Mouse (Mus musculus) MEL-GATA-1-ER (cell line): ENCODE measurements around the gene Casc1.
"Not testable (repeated sequence)": the region's sequence is repeated elsewhere in the genome, so short reads cannot be mapped to it uniquely, and the experiment has no call there.

Experiments used
- DNase-seq: peaks from one replicate; pipeline ENCODE4 v3.0.0-alpha.2; 2012; ENCODE audit warnings: low read depth; ENCODE audit errors: extremely low read depth

The Casc1 gene

DNA sequence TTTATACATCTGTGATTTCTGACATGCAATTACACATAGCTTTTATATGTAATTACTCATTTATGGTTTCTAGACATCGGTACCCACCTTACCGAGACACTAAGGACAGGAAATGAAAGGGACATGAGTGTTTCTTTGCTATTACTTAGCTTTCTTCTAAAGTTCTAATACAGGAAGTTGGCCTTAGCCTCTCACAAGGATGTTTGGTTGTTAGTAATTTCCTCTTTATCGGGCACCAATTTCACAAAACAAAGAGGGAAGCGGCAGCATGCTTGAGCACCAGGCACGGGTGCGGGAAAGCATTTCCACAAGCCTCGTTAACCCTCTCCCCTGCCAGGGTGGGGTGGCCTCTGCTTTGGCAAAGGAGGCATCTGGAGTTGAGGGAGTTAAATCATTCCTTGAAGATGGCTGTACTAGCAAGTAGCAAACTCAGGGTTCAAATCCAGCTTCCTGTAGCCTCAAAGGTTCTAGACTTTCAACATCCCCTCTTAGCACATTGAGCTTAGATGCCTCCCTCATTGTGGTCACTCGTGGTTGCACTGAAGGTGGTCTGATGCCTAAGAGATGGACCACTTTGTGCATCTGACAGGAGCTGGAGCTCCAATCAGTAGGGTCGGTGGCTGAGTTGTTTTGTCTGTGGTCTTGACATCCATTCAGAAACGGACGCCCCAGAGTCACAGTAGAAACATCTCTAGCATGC lies 70.9 kb downstream of the Casc1 start:
- no peak for DNase-seq

DNA sequence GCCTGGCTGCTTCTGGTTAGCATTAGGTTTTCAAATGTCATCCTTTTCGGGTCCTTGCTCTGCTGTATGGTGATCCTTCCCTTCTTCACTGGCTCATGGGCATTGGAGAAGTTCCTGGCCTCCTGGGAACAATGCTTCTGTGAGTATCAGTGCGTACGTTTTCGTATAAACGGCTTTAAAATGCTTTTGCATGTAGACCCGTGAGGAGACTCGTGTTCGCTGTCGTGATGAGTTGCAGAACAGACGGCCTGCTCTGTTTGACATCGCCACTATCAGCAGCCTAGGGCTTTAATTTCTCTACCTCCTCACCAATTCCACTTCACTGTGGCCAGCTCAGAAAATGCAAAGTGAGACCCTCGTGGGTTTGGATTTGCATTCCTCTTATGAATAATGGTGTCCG lies 71.6 kb downstream of the Casc1 start:
- DNase-seq: no peak

GRCm38 (mm10) chr6:145136831-145137230 lies 74.0 kb downstream of the Casc1 start:
- no peak for DNase-seq

GRCm38 (mm10) chr6:145135804-145136203 lies 75.0 kb downstream of the Casc1 start:
- no peak for DNase-seq

- no peak for DNase-seq
Measured at GRCm38 (mm10) chr6:145135295-145135694, 75.5 kb downstream of the Casc1 start.

DNA sequence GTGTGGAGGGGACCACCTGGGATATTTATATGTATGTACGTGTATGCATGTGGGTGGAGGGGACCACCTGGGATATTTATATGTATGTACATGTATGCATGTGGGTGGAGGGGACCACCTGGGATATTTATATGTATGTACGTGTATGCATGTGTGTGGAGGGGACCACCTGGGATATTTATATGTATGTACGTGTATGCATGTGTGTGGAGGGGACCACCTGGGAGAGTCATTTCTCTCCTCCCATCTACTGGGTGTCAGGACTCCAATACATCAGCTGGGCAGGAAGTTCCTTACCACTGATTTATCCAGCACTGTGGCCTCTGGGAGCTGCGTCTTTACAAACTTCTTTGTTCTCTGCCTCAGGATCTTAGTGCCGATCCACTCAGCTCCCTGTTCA lies 77.8 kb downstream of the Casc1 start:
- DNase-seq: not testable (repeated sequence)

GRCm38 (mm10) chr6:145131991-145132390 lies 78.8 kb downstream of the Casc1 start:
- DNase-seq: no peak

DNA sequence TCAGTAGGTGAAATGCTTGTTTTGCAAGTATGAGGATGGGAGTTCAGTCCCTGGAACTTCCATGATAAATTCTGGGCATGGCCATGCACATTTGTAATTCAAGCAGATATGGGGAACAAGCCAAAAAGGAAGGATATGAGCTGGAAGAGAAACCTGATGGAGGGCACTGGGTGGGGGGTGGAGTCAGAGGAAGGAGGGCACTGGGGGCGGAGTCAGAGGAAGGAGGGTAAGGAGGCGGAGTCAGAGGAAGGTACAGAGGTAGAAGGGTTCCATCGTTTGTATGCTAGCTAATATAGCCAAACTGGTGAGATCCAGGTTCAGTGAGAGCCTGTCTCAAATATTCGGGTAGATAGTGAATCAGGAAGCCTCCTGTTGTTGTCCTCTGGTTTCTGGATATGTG lies 81.2 kb downstream of the Casc1 start:
- no peak for DNase-seq

- no peak for DNase-seq
Measured at GRCm38 (mm10) chr6:145127652-145128051, 83.2 kb downstream of the Casc1 start.

DNA sequence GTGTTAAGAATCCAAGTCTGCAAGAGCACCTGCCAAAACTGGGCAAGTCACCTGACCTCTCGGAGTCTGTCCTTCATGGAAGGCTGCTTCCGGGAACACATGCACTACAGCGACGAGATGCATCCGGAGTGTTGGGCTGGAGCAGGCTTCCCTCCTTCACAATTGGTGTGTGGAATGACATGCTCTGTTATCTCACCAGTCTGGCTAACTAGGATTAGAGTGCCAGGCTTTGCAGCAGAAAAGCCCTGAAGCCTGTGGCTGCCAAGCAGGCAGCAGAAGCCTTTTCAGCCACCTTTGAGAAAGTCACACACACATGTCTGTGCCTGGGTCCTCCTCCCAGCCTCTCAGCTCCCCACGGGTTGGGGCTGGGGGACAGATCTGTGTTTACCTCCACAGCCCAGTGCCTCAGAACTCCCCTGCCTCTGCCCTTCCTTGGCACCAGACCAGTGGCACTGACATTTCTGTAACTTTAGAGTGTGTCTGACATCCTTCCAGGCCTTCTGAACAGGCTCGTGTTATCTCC lies 85.2 kb downstream of the Casc1 start:
- DNase-seq: no peak
